Mouse (Mus musculus) limb, embryonic 14.5 days (tissue): ENCODE measurements around the gene Cdiptos. TPM values are rescaled to one million over a fixed set of nuclear protein-coding genes. Genes with fewer than 3 reads are reported as not detected.

Experiments used
- ATAC-seq: fragments of 200-750 bp; cut with Nextera tagmentation; 2 replicates; pipeline ENCODE4 v1.8.0; 2017; ENCODE audit warnings: low read depth, moderate number of reproducible peaks, moderate TSS enrichment; ENCODE audit not compliant: low FRiP score
- DNase-seq: peaks from one replicate; pipeline ENCODE4 v3.0.0-alpha.2; 2015; ENCODE audit warnings: low spot score
- H3K27ac ChIP-seq: fragments of 300-500 bp; sonication (generic); replicated peaks from 2 replicates; pipeline ENCODE4 v1.5.1; 2014; ENCODE audit warnings: low read depth, mild to moderate bottlenecking, low read length, moderate library complexity, mixed read lengths
- H3K27me3 ChIP-seq: fragments of 300-500 bp; sonication (generic); 2 replicates; pipeline ENCODE4 v1.6.1; 2014; ENCODE audit warnings: low read length, mixed read lengths; ENCODE audit not compliant: control insufficient read depth, insufficient read depth
- H3K36me3 ChIP-seq: fragments of 300-500 bp; sonication (generic); 2 replicates; pipeline ENCODE4 v1.6.1; 2014; ENCODE audit warnings: mild to moderate bottlenecking, low read length, moderate library complexity, mixed read lengths; ENCODE audit not compliant: control insufficient read depth, insufficient read depth
- H3K4me1 ChIP-seq: fragments of 300-500 bp; sonication (generic); 2 replicates; pipeline ENCODE4 v1.6.1; 2014; ENCODE audit warnings: antibody characterized with exemption, low read length, mixed read lengths; ENCODE audit not compliant: control insufficient read depth, insufficient read depth
- H3K4me2 ChIP-seq: fragments of 300-500 bp; sonication (generic); replicated peaks from 2 replicates; pipeline ENCODE4 v1.6.1; 2014; ENCODE audit warnings: low read depth, mild to moderate bottlenecking, low read length, moderate library complexity; ENCODE audit not compliant: severe bottlenecking
- H3K4me3 ChIP-seq: fragments of 300-500 bp; sonication (generic); replicated peaks from 2 replicates; pipeline ENCODE4 v1.5.1; 2014; ENCODE audit warnings: low read length
- H3K9ac ChIP-seq: fragments of 300-500 bp; sonication (generic); 2 replicates; pipeline ENCODE4 v1.6.1; 2014; ENCODE audit warnings: mild to moderate bottlenecking, low read depth, low read length, moderate library complexity; ENCODE audit not compliant: severe bottlenecking
- H3K9me3 ChIP-seq: fragments of 300-500 bp; sonication (generic); 2 replicates; pipeline ENCODE4 v1.6.1; 2016; ENCODE audit warnings: low read length; ENCODE audit not compliant: control insufficient read depth
- POLR2A ChIP-seq: fragments of 200-500 bp; IDR thresholded peaks from 2 replicates; pipeline ENCODE4 v1.8.0; 2012; ENCODE audit warnings: inconsistent platforms, mild to moderate bottlenecking, moderate library complexity, borderline replicate concordance; ENCODE audit not compliant: insufficient read depth, insufficient read length; ENCODE audit errors: extremely low read depth
- WGBS: fragments of 180-500 bp; shearing (Covaris S2); extraction: QIAGEN DNeasy Blood & Tissue Kit; methylation state at CpG from one replicate; pipeline ENCODE4 v1.1.7; 2014; 5-methylcytosine and 5-hydroxymethylcytosine counted together
- polyA plus RNA-seq, 2 experiments: library from polyadenylated mRNA; depleted of rRNA in 1 of 2; stranded (reverse) in 1 of 2; unstranded in 1 of 2; fragments of >200 nt; fragmentation: Nextera tagmentation in 1 of 2; extraction: Ambion mirVana in 1 of 2; gene quantifications; 2 replicates each; pipeline versions ENCODE4 v1.2.1 to v1.2.3; 2012 to 2014

The Cdiptos gene
- polyA plus RNA-seq, 2 experiments: 1.2 to 1.9 TPM

GRCm38 (mm10) chr7:126952646-126953045 lies 23.3 kb downstream of the Cdiptos start:
- no peak for TF ChIP-seq POLR2A
- no peaks in the 10 kb centered on the region for H3K36me3 ChIP-seq
- no peak overlapping the region for H3K27ac ChIP-seq
- no peak for ATAC-seq
- H3K4me2 ChIP-seq: peak overlapping the region; percentile 15; the same call in 1 of the 2 replicates
- H3K27me3 ChIP-seq: peaks cover 19% of the 10 kb centered on the region
- H3K9ac ChIP-seq: no peak overlapping the region
- H3K4me1 ChIP-seq: peaks cover 8% of the 10 kb centered on the region; the same call in 1 of the 2 replicates
- no peak overlapping the region for H3K4me3 ChIP-seq
- no peak for DNase-seq
- WGBS: 6% methylated on average over 7 of the region's 8 CpGs
- H3K9me3 ChIP-seq: no peaks in the 10 kb centered on the region

GRCm38 (mm10) chr7:126951741-126952140 lies 24.2 kb downstream of the Cdiptos start:
- WGBS: 34% methylated on average over 4 of the region's 4 CpGs
- no peak for TF ChIP-seq POLR2A
- Histone ChIP-seq H3K27ac (no peak overlapping the region), H3K36me3 (no peaks in the 10 kb centered on the region), H3K4me3 (no peak overlapping the region), H3K4me2 (0 out of 2 replicates have a peak overlapping the region, but pooled peaks have one; percentile 1), H3K4me1 (peaks cover 8% of the 10 kb centered on the region; the same call in 1 of the 2 replicates), H3K27me3 (peaks cover 19% of the 10 kb centered on the region), H3K9me3 (no peaks in the 10 kb centered on the region), H3K9ac (no peak overlapping the region)
- DNase-seq (no peak), ATAC-seq (no peak)

- Histone ChIP-seq H3K9me3 (no peaks in the 10 kb centered on the region), H3K36me3 (peaks cover 2% of the 10 kb centered on the region; the same call in 1 of the 2 replicates), H3K4me3 (no peak overlapping the region), H3K4me1 (peaks cover 8% of the 10 kb centered on the region; the same call in 1 of the 2 replicates), H3K27ac (no peak overlapping the region), H3K4me2 (no peak overlapping the region), H3K9ac (no peak overlapping the region), H3K27me3 (peaks cover 19% of the 10 kb centered on the region)
- no peak for ATAC-seq
- no peak for DNase-seq
- 6% methylated on average over 26 of the region's 26 CpGs for WGBS
- no peak for TF ChIP-seq POLR2A
These were observed 25.0 kb downstream of the Cdiptos start for GRCm38 (mm10) chr7:126950647-126951615.

GRCm38 (mm10) chr7:126949793-126950646 lies 25.9 kb downstream of the Cdiptos start, which contains the start of gene Sez6l2:
Gene Sez6l2 (plus strand): TSS chr7:126950563.
- Histone ChIP-seq H3K36me3 (peaks cover 4% of the 10 kb centered on the region; the same call in 1 of the 2 replicates), H3K9ac (no peak within 1 kb of the TSS), H3K4me3 (peak within 1 kb of the TSS; percentile 42), H3K27ac (no peak within 1 kb of the TSS), H3K27me3 (peaks cover 19% of the 10 kb centered on the region), H3K4me2 (peak within 1 kb of the TSS; percentile 98), H3K4me1 (peaks cover 8% of the 10 kb centered on the region; the same call in 1 of the 2 replicates), H3K9me3 (no peaks in the 10 kb centered on the region)
- ATAC-seq: peak; percentile 86
- TF ChIP-seq POLR2A: no peak
- WGBS: 2% methylated on average over 40 of the region's 42 CpGs
- DNase-seq: peak; percentile 90

- no peak within 1 kb of the TSS for H3K27ac ChIP-seq
- H3K27me3 ChIP-seq: peaks cover 19% of the 10 kb centered on the region
- under 1% methylated on average over 20 of the region's 21 CpGs for WGBS
- peak within 1 kb of the TSS; percentile 98 for H3K4me2 ChIP-seq
- ATAC-seq (peak; percentile 25; the same call in 1 of the 2 replicates), DNase-seq (no peak)
- H3K9me3 ChIP-seq: no peaks in the 10 kb centered on the region
- H3K9ac ChIP-seq: no peak within 1 kb of the TSS
- H3K36me3 ChIP-seq: peaks cover 4% of the 10 kb centered on the region; the same call in 1 of the 2 replicates
- no peak for TF ChIP-seq POLR2A
- H3K4me3 ChIP-seq: peak within 1 kb of the TSS; percentile 42
- H3K4me1 ChIP-seq: peaks cover 8% of the 10 kb centered on the region; the same call in 1 of the 2 replicates
These were observed 26.5 kb downstream of the Cdiptos start, which contains the start of gene Asphd1 for GRCm38 (mm10) chr7:126949403-126949792. Gene Asphd1 (minus strand): TSS chr7:126949582.
